Mouse (Mus musculus) fibroblast of lung, adult 2 months (primary cell): Measurements from ENCODE around the gene Olfr772.
"Not testable (repeated sequence)": the region's sequence is repeated elsewhere in the genome, so short reads cannot be mapped to it uniquely, and the experiment has no call there.

Experiments
- DNase-seq: peaks from one replicate; pipeline ENCODE4 v3.0.0-alpha.2; 2011; ENCODE audit warnings: low read depth

The Olfr772 gene

GRCm38 (mm10) chr10:129177821-129178220, at the start of gene Olfr772:
Gene Olfr772, minus strand, starts transcription at chr10:129177921.
- not testable (repeated sequence) for DNase-seq

- DNase-seq: not testable (repeated sequence)
Observed at GRCm38 (mm10) chr10:129187319-129187718, 9.6 kb upstream of the Olfr772 start, which contains the start of gene Olfr773. Gene Olfr773, minus strand, starts transcription at chr10:129187419.

- no peak for DNase-seq
Observed at GRCm38 (mm10) chr10:129164651-129165050, 13.1 kb downstream of the Olfr772 start, which contains the start of gene Olfr771. Gene Olfr771, minus strand, starts transcription at chr10:129164751.

GRCm38 (mm10) chr10:129138898-129139297, 38.8 kb downstream of the Olfr772 start, which contains the start of gene Olfr770:
Gene Olfr770, minus strand, starts transcription at chr10:129138998.
- no peak for DNase-seq
